Mouse (Mus musculus): ENCODE measurements around the gene Taf4. TPM values are rescaled to one million over a fixed set of nuclear protein-coding genes. Genes with fewer than 3 reads are reported as not detected.

Taf4 gene
- polyA plus RNA-seq, 1 experiment, result 6.3 TPM

- Histone ChIP-seq H3K27me3 (ENCODE audit: control insufficient read depth, insufficient read depth, insufficient read length) (no peaks in the 10 kb centered on the region), H3K36me3 (ENCODE audit: control insufficient read depth, insufficient read depth) (no peaks in the 10 kb centered on the region), H3K4me3 (no peak overlapping the region), H3K4me2 (ENCODE audit: low read depth) (no peak overlapping the region), H3ac (ENCODE audit: control insufficient read depth, insufficient read length) (no peak overlapping the region), H3K79me2 (ENCODE audit: control insufficient read depth, insufficient read depth) (peaks cover 81% of the 10 kb centered on the region)
- no peak for TF ChIP-seq POLR2A (IDR thresholded peaks at IDR 0.05; ENCODE audit: insufficient read length, low read depth)
- no peak for TF ChIP-seq CEBPB (IDR thresholded peaks at IDR 0.05; ENCODE audit: insufficient read depth, poor library complexity, severe bottlenecking)
- TF ChIP-seq MAX (IDR thresholded peaks at IDR 0.05; ENCODE audit: low read depth), result no peak
- no peak for TF ChIP-seq REST (IDR thresholded peaks at IDR 0.05; ENCODE audit: insufficient read depth, insufficient read length)
- no peak for TF ChIP-seq E2F4 (IDR thresholded peaks at IDR 0.05; ENCODE audit: insufficient read depth)
- no peak for TF ChIP-seq TCF3 (IDR thresholded peaks at IDR 0.05; ENCODE audit: insufficient read length, low read depth)
- no peak for TF ChIP-seq MYOD1 (IDR thresholded peaks at IDR 0.05; ENCODE audit: control insufficient read depth in 1 of 3, insufficient read length in 2 of 3, low read depth in 2 of 3)
- TF ChIP-seq POLR2AphosphoS2 (IDR thresholded peaks at IDR 0.05; ENCODE audit: insufficient read length, low read depth), result no peak
- TF ChIP-seq USF1 (IDR thresholded peaks at IDR 0.05; ENCODE audit: low read depth), result no peak
Observed at GRCm38 (mm10) chr2:179971891-179972290, 4.6 kb downstream of the Taf4 start.

- Histone ChIP-seq H3K27me3 (ENCODE audit: control insufficient read depth, insufficient read depth, insufficient read length) (no peaks in the 10 kb centered on the region), H3ac (ENCODE audit: control insufficient read depth, insufficient read length) (no peak overlapping the region), H3K4me2 (ENCODE audit: low read depth) (no peak overlapping the region), H3K36me3 (ENCODE audit: control insufficient read depth, insufficient read depth) (no peaks in the 10 kb centered on the region), H3K79me2 (ENCODE audit: control insufficient read depth, insufficient read depth) (peaks cover 96% of the 10 kb centered on the region), H3K4me3 (no peak overlapping the region)
- no peak for TF ChIP-seq SRF (IDR thresholded peaks at IDR 0.05; ENCODE audit: control insufficient read depth, insufficient read length, low read depth)
- TF ChIP-seq POLR2AphosphoS2 (IDR thresholded peaks at IDR 0.05; ENCODE audit: insufficient read length, low read depth), result no peak
- TF ChIP-seq E2F4 (IDR thresholded peaks at IDR 0.05; ENCODE audit: insufficient read depth), result no peak
- no peak for TF ChIP-seq CEBPB (IDR thresholded peaks at IDR 0.05; ENCODE audit: insufficient read depth, poor library complexity, severe bottlenecking)
- TF ChIP-seq USF1 (IDR thresholded peaks at IDR 0.05; ENCODE audit: low read depth), result no peak
- TF ChIP-seq MYOD1 (IDR thresholded peaks at IDR 0.05; ENCODE audit: control insufficient read depth in 1 of 3, insufficient read length in 2 of 3, low read depth in 2 of 3), result no peak
- no peak for TF ChIP-seq TCF3 (IDR thresholded peaks at IDR 0.05; ENCODE audit: insufficient read length, low read depth)
- TF ChIP-seq REST (IDR thresholded peaks at IDR 0.05; ENCODE audit: insufficient read depth, insufficient read length), result no peak
- TF ChIP-seq POLR2A (IDR thresholded peaks at IDR 0.05; ENCODE audit: insufficient read length, low read depth), result no peak
- no peak for TF ChIP-seq TCF12 (IDR thresholded peaks at IDR 0.05; ENCODE audit: insufficient read depth, poor library complexity, severe bottlenecking)
Observed at GRCm38 (mm10) chr2:179969137-179969536, 7.3 kb downstream of the Taf4 start.

DNA sequence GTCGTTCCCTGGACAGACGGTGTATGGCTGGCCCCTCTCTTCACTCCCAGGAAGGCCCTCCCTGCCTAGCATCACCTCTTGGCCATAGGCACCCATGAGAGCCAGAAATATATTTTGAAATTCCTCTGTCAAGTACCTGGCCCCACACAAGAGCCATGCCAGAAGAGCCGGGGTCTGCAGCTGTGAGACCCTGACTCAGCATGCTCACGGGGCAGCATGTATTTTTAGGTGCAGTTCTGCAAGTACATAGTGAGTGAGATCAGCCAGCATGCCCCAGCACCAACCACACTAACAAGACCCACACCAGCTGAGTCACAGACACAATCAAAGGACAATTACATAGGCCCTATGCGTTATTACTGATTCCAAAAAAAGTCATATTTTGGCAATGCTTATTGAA, 8.8 kb downstream of the Taf4 start:
- Histone ChIP-seq H3ac (ENCODE audit: control insufficient read depth, insufficient read length) (no peak overlapping the region), H3K36me3 (ENCODE audit: control insufficient read depth, insufficient read depth) (no peaks in the 10 kb centered on the region), H3K79me2 (ENCODE audit: control insufficient read depth, insufficient read depth) (peaks cover 96% of the 10 kb centered on the region), H3K4me2 (ENCODE audit: low read depth) (no peak overlapping the region), H3K4me3 (no peak overlapping the region), H3K27me3 (ENCODE audit: control insufficient read depth, insufficient read depth, insufficient read length) (no peaks in the 10 kb centered on the region)
- no peak for TF ChIP-seq SRF (IDR thresholded peaks at IDR 0.05; ENCODE audit: control insufficient read depth, insufficient read length, low read depth)
- TF ChIP-seq TCF12 (IDR thresholded peaks at IDR 0.05; ENCODE audit: insufficient read depth, poor library complexity, severe bottlenecking), result no peak
- TF ChIP-seq MYOG (IDR thresholded peaks at IDR 0.05; ENCODE audit: control insufficient read depth in 1 of 3, insufficient read depth in 1 of 3, insufficient read length in 2 of 3, low read depth in 2 of 3), result no peak
- no peak for TF ChIP-seq TCF3 (IDR thresholded peaks at IDR 0.05; ENCODE audit: insufficient read length, low read depth)
- TF ChIP-seq MYOD1 (IDR thresholded peaks at IDR 0.05; ENCODE audit: control insufficient read depth in 1 of 3, insufficient read length in 2 of 3, low read depth in 2 of 3), result no peak

GRCm38 (mm10) chr2:179961420-179961819, 15.0 kb downstream of the Taf4 start:
- peaks cover 95% of the 10 kb centered on the region for H3K79me2 ChIP-seq (ENCODE audit: control insufficient read depth, insufficient read depth)
- TF ChIP-seq REST (IDR thresholded peaks at IDR 0.05; ENCODE audit: insufficient read depth, insufficient read length) (no peak), MYOD1 (IDR thresholded peaks at IDR 0.05; ENCODE audit: control insufficient read depth in 1 of 3, insufficient read length in 2 of 3, low read depth in 2 of 3) (no peak), E2F4 (IDR thresholded peaks at IDR 0.05; ENCODE audit: insufficient read depth) (no peak), POLR2AphosphoS2 (IDR thresholded peaks at IDR 0.05; ENCODE audit: insufficient read length, low read depth) (no peak), MYOG (IDR thresholded peaks at IDR 0.05; ENCODE audit: control insufficient read depth in 1 of 3, insufficient read depth in 1 of 3, insufficient read length in 2 of 3, low read depth in 2 of 3) (no peak), SRF (IDR thresholded peaks at IDR 0.05; ENCODE audit: control insufficient read depth, insufficient read length, low read depth) (no peak), USF1 (IDR thresholded peaks at IDR 0.05; ENCODE audit: low read depth) (no peak), MAX (IDR thresholded peaks at IDR 0.05; ENCODE audit: low read depth) (no peak), TCF3 (IDR thresholded peaks at IDR 0.05; ENCODE audit: insufficient read length, low read depth) (no peak), CEBPB (IDR thresholded peaks at IDR 0.05; ENCODE audit: insufficient read depth, poor library complexity, severe bottlenecking) (no peak)

GRCm38 (mm10) chr2:179960327-179960726, 16.1 kb downstream of the Taf4 start:
- Histone ChIP-seq H3K4me3 (no peak overlapping the region), H3K4me2 (ENCODE audit: low read depth) (no peak overlapping the region), H3K79me2 (ENCODE audit: control insufficient read depth, insufficient read depth) (peaks cover 97% of the 10 kb centered on the region), H3K27me3 (ENCODE audit: control insufficient read depth, insufficient read depth, insufficient read length) (no peaks in the 10 kb centered on the region), H3K36me3 (ENCODE audit: control insufficient read depth, insufficient read depth) (no peaks in the 10 kb centered on the region), H3ac (ENCODE audit: control insufficient read depth, insufficient read length) (no peak overlapping the region)
- TF ChIP-seq CEBPB (IDR thresholded peaks at IDR 0.05; ENCODE audit: insufficient read depth, poor library complexity, severe bottlenecking) (no peak), TCF3 (IDR thresholded peaks at IDR 0.05; ENCODE audit: insufficient read length, low read depth) (no peak), E2F4 (IDR thresholded peaks at IDR 0.05; ENCODE audit: insufficient read depth) (no peak), MYOG (IDR thresholded peaks at IDR 0.05; ENCODE audit: control insufficient read depth in 1 of 3, insufficient read depth in 1 of 3, insufficient read length in 2 of 3, low read depth in 2 of 3) (no peak), MYOD1 (IDR thresholded peaks at IDR 0.05; ENCODE audit: control insufficient read depth in 1 of 3, insufficient read length in 2 of 3, low read depth in 2 of 3) (no peak), REST (IDR thresholded peaks at IDR 0.05; ENCODE audit: insufficient read depth, insufficient read length) (no peak), MAX (IDR thresholded peaks at IDR 0.05; ENCODE audit: low read depth) (no peak), POLR2AphosphoS2 (IDR thresholded peaks at IDR 0.05; ENCODE audit: insufficient read length, low read depth) (no peak), TCF12 (IDR thresholded peaks at IDR 0.05; ENCODE audit: insufficient read depth, poor library complexity, severe bottlenecking) (no peak), USF1 (IDR thresholded peaks at IDR 0.05; ENCODE audit: low read depth) (no peak), POLR2A (IDR thresholded peaks at IDR 0.05; ENCODE audit: insufficient read length, low read depth) (no peak), SRF (IDR thresholded peaks at IDR 0.05; ENCODE audit: control insufficient read depth, insufficient read length, low read depth) (no peak)

More at GRCm38 (mm10) chr2:179961420-179961819, 15.0 kb downstream of the Taf4 start:
- no peaks in the 10 kb centered on the region for H3K27me3 ChIP-seq (ENCODE audit: control insufficient read depth, insufficient read depth, insufficient read length)
- H3ac ChIP-seq (ENCODE audit: control insufficient read depth, insufficient read length), result no peak overlapping the region
- no peak overlapping the region for H3K4me3 ChIP-seq
- H3K36me3 ChIP-seq (ENCODE audit: control insufficient read depth, insufficient read depth), result no peaks in the 10 kb centered on the region
- H3K4me2 ChIP-seq (ENCODE audit: low read depth), result no peak overlapping the region
